Mouse (Mus musculus) G1E (cell line): ENCODE results near the gene Rnd1.

ENCODE experiments used
- CTCF ChIP-seq: IDR thresholded peaks from 2 replicates; pipeline ENCODE4 v1.5.1; 2012; ENCODE audit warnings: low read depth, low read length, inconsistent platforms, mixed read lengths
- GATA1 ChIP-seq: IDR thresholded peaks from 2 replicates; pipeline ENCODE4 v1.6.1; 2012; ENCODE audit warnings: borderline replicate concordance, low read length, inconsistent platforms, mixed read lengths
- GATA2 ChIP-seq: IDR thresholded peaks from 2 replicates; pipeline ENCODE4 v1.6.1; 2012; ENCODE audit warnings: low read depth, low read length, inconsistent platforms, borderline replicate concordance
- POLR2AphosphoS5 ChIP-seq: IDR thresholded peaks from 2 replicates; pipeline ENCODE4 v1.6.1; 2012; ENCODE audit warnings: low read depth, low read length, inconsistent platforms; ENCODE audit not compliant: insufficient replicate concordance
- TAL1 ChIP-seq: conservative IDR thresholded peaks from 2 replicates; pipeline ENCODE4 v1.6.1; 2012; ENCODE audit warnings: low read depth, low read length, inconsistent platforms, mixed read lengths

DNA sequence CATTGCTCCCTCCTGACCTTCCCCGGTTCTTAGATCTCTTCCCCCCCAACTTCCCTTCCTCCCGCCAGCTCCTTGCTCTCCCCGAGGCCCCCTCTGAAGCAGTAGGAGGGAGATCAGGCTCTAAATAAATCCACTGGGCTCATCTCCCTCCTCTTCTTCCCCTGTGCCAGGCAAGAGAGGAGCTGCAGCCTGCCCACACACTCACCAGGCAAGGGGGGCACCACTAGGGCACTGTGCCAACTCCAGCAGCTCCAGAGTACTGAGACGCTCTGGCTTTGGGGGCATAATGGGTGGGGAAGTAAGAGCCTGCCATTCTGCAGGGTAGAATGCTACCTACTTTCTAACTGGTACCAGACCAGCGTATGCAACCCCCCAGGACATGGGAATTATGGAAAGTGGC is 40.7 kb downstream of the Rnd1 start:
- TF ChIP-seq CTCF = no peak
- no peak for TF ChIP-seq TAL1
- no peak for TF ChIP-seq GATA1
- no peak for TF ChIP-seq POLR2AphosphoS5
- TF ChIP-seq GATA2 = no peak
